Mouse (Mus musculus): ENCODE measurements around the gene Ftsj1.

DNA sequence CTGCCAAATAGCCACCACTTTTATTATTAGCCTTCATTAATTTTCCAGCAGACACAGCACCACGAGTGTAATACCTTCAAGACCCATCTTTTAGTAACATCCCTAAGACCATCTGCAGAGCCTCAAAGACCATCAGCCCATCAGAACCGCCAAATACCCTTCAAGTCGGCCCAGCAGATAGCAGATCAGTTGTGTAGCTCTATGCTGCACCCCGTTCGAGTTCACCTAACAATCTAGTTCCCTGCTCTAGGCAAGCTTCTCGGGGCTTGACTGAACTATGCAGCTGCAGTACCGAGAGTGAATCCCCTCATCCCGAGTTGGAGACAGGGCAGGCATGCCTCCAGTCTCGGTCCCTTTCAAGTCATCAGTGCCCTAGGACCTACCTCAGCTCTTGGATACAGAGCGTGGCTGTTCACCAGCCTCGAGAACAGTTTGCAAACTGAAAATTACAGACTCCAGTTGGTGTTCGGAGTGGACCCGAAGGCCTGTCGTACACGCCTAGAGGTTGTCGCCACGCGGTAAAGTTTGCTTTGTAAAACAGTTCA, 345 bp downstream of the Ftsj1 start:
- no peak for TF ChIP-seq CHD2 (IDR thresholded peaks at IDR 0.05; ENCODE audit: low read length)
- no peak for TF ChIP-seq EP300 (IDR thresholded peaks at IDR 0.05; ENCODE audit: low read length)
- no peak for TF ChIP-seq POLR2A (IDR thresholded peaks at IDR 0.05; ENCODE audit: low read depth, low read length)
